Mouse (Mus musculus): ENCODE measurements around the gene Usp50.

The Usp50 gene

GRCm38 (mm10) chr2:126665984-126666383 is 117.3 kb downstream of the Usp50 start:
- no peak for DNase-seq (ENCODE audit: low spot score in 2 of 2)

- no peak for DNase-seq (ENCODE audit: low spot score in 2 of 2)
These were observed 119.8 kb downstream of the Usp50 start for GRCm38 (mm10) chr2:126663481-126663880.

Data from frontal cortex, postnatal 14 days (tissue).